Mouse (Mus musculus) left cerebral cortex, postnatal 10 days (tissue): ENCODE data around the gene Cyp3a13. TPM values are rescaled to one million over a fixed set of nuclear protein-coding genes. Genes with fewer than 3 reads are reported as not detected.
"Not testable (repeated sequence)": the region's sequence is repeated elsewhere in the genome, so short reads cannot be mapped to it uniquely, and the experiment has no call there.

ENCODE experiments used
- DNase-seq, 2 experiments: peaks; one replicate each; pipeline ENCODE4 v3.0.0; 2021 to 2022; ENCODE audit warnings: low spot score in 2 of 2, mixed read lengths in 1 of 2; ENCODE audit errors: extremely low spot score in 1 of 2
- intact Hi-C: fragments of 180-260 bp; cut with DNase I; formaldehyde crosslinking; loops from one replicate; pipeline ENCODE4 v1.15.1; 2025
- total RNA-seq, 2 experiments: library from RNA; stranded (reverse); gene quantifications; 2 replicates each; pipeline ENCODE4 v1.2.3; 2021

The Cyp3a13 gene
- total RNA-seq: not detected

GRCm38 (mm10) chr5:137921532-137921931, at the start of gene Cyp3a13:
TSS of gene Cyp3a13 (minus strand) at chr5:137921619.
- DNase-seq: no peak
- intact Hi-C loops: no loop called here

DNA sequence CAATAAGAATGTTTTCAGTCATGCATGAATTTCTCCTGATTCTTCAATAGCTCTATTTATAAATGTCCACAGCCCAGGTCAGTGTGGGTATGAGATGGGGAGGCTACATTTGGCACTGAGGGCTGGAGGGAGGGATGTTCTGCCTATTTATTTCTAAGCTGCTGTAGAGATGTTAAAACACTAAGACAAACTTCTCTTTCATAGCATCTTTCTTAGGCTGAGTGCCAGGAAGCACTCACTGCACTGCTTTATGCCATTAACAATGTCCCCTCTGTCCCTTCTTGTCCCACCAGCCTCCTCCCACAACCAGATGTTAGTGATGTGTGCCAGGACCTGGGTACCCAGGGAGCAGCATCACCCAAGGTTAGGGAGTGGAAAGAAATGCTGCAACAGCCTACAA, 45.1 kb upstream of the Cyp3a13 start:
- intact Hi-C loops: no loop called here
- peak; percentile 36 to 38 for DNase-seq

- no peak for DNase-seq
- intact Hi-C loops: no loop called here
Measured at GRCm38 (mm10) chr5:137962945-137963344, 41.5 kb upstream of the Cyp3a13 start, which contains the start of gene Gjc3. TSS of gene Gjc3 (minus strand) at chr5:137963098.

- DNase-seq: no peak
- intact Hi-C loops: no loop called here
Measured at GRCm38 (mm10) chr5:137956404-137956803, 35.0 kb upstream of the Cyp3a13 start.

GRCm38 (mm10) chr5:137951218-137951617, 29.8 kb upstream of the Cyp3a13 start:
- intact Hi-C loops: loop anchor here (5.0 kb wide), 2 partner anchors 64 to 159 kb away; no protein-coding TSS in a partner anchor

DNA sequence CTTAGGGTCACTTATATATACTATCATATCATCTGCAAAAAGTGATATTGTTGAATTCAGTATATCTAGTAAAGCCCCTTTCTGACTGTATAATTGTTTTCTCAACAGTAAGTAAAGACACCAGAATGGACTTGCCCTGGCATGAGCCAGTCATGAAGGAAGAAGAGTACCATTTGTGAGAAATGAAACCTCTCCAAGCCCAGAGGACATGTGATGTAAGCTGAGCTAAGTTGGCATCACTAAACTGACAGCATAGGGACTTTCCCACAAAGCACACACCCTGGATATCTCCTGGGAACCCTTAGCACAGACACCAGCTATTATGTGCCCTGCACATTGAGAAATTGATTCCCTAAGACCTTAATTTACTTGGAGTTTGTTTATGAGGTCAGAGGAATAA, 25.9 kb upstream of the Cyp3a13 start:
- intact Hi-C loops: no loop called here

More at GRCm38 (mm10) chr5:137951218-137951617, 29.8 kb upstream of the Cyp3a13 start:
- peak; percentile 8 to 30 for DNase-seq

DNA sequence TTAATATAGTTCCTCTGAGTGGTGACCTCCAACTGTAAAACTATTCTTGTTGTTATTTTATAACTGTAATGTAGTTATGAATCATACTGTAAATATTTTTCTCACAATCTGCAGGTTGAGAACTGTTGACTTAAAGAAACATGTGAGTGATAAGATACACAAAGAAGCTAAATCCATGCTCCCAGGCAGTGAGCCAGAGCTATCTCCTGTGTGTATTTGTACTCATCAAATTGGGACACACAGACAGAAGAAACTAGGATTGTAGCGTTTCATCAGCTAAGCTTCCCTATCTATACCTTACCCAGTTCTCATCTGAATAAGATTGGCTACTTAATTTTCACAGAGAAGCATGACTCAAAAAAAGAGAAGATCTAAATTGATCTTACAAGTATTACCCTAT, 21.7 kb upstream of the Cyp3a13 start:
- intact Hi-C loops: no loop called here

More for the DNA sequence above, 25.9 kb upstream of the Cyp3a13 start:
- DNase-seq: no peak

GRCm38 (mm10) chr5:137940948-137941347, 19.5 kb upstream of the Cyp3a13 start:
- DNase-seq: no peak
- intact Hi-C loops: no loop called here

More for the DNA sequence above, 21.7 kb upstream of the Cyp3a13 start:
- no peak for DNase-seq

GRCm38 (mm10) chr5:137937238-137937637, 15.8 kb upstream of the Cyp3a13 start:
- DNase-seq: no peak
- intact Hi-C loops: no loop called here

DNA sequence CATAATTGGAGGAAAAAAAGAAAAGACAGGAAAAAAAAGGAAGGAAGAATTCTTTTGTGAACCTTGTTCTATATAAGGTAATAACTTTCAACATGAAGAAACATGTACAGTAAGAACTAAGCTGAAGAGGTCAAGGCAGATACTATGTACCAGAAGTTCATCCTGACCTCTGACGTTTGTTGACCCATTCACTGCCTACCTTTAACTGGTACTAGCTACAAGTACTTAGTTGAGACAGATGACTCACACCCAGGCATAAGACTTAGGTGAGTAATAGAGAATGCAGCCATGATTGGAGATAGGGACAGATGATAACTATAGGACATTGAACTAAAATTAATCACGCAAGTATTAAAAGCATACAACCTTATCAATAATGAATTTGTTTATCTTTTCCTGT, 15.1 kb upstream of the Cyp3a13 start:
- no peak for DNase-seq
- intact Hi-C loops: no loop called here

DNA sequence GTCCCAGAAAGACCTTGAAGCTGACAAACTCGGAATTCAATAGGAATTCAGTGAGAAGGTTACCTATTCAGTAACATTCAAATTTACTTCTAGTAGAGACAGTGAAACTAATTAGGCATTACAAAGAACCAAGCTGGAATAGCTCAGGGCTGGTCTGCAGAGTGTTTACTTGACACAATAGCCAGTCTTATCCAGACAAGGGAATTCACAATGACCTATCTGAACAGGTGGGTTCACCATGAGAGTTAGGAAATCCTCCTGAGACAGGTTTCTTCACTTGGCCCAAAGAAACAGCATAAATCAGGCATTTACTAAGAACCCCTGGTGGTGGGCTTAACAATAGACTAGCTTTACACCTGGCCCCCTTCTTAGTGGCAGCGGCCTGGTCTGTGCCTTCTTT, 12.5 kb upstream of the Cyp3a13 start:
- intact Hi-C loops, DNase-seq: not testable (repeated sequence)

GRCm38 (mm10) chr5:137928439-137928838, 7.0 kb upstream of the Cyp3a13 start:
- intact Hi-C loops: no loop called here
- no peak for DNase-seq

- DNase-seq: no peak
- intact Hi-C loops: no loop called here
Measured at GRCm38 (mm10) chr5:137922171-137922570, 752 bp upstream of the Cyp3a13 start.

DNA sequence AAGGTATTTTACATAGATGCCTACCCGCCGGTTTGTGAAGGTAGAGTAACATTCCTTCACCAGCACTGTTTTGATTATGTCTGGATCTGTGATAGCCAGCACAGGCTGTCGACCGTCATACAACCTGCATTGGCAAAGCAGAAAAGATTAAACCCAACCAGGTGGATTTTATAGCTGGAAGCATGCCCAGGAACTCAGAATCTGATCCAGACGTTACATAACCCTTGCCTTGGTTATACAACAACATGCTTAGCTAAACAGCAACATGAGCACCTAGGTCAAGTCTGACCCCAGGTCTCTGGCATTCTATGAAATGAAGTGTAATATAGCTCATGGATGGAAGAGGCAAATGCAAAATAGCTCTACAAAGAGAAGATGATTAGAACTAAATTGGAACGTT, 5.9 kb downstream of the Cyp3a13 start:
- DNase-seq: no peak
- intact Hi-C loops: no loop called here

DNA sequence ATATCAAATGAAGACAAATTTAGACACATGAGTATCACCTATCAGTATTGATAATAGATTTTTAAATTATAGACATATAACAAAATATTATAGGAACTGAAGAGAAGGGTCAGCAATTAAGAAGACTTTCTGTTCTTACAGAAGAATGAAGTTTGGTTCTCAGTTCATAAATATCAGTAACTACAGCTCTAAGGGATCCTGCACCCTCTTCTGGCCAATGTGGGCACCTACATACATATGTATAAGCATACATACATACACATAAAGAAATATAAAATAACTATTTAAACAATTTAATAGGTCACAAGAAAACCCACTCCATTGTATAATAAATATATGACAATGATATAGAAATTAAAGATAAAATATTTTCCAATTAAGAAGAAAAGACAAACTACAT, 6.9 kb downstream of the Cyp3a13 start:
- intact Hi-C loops: no loop called here
- no peak for DNase-seq

- no peak for DNase-seq
- intact Hi-C loops: no loop called here
Measured at GRCm38 (mm10) chr5:137909564-137910262, 11.7 kb downstream of the Cyp3a13 start.

- intact Hi-C loops: no loop called here
Measured at GRCm38 (mm10) chr5:137897812-137898211, 23.6 kb downstream of the Cyp3a13 start.

GRCm38 (mm10) chr5:137892954-137893353, 28.5 kb downstream of the Cyp3a13 start:
- intact Hi-C loops: no loop called here
- DNase-seq: no peak

More at GRCm38 (mm10) chr5:137897812-137898211, 23.6 kb downstream of the Cyp3a13 start:
- no peak for DNase-seq

- DNase-seq: no peak
- intact Hi-C loops: loop anchor here (5.0 to 10.0 kb wide), 3 partner anchors 65 to 267 kb away; partner anchors contain the start of gene Zfp113
Measured at GRCm38 (mm10) chr5:137887666-137888065, 33.8 kb downstream of the Cyp3a13 start.

DNA sequence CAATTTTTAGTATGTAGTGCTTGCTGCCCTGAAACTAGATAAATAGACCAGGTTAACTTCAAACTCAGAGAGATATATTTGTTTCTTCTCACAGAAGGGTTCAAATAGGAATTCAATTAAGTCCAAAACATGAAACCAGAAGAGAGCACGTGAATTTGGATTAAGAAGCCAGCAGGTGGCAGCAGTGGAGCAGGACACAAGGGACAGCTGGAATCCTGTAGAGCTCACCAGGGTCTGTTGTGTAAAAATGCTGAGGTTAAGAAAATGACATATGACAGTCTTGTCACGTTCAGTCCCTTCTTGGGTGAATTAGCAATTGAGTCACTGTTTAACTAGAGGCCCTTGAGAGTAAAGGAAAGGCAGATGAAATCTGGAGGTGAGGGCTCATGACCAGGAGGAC, 35.5 kb downstream of the Cyp3a13 start:
- intact Hi-C loops: loop anchor here (5.0 to 10.0 kb wide), 3 partner anchors 66 to 269 kb away; partner anchors contain the start of gene Zfp113
- DNase-seq: peak; percentile 40 to 68
